In genomic region chr11:116819932-116820593, GRCm38 (mm10) we compare ENCODE assay signal across 14 mouse cellular contexts. TPM values are rescaled to one million over a fixed set of nuclear protein-coding genes. Genes with fewer than 3 reads are reported as not detected.
DNase-seq lines count a peak whose midpoint lies in the region; ATAC-seq and TF ChIP-seq lines count a peak whose summit lies in the region.
"Had no signal": no experiment of that assay in that cellular context is flagged by ENCODE, and none has a peak within 500 bp of the region (broad histone marks: within the 10 kb centered on the region; RNA-seq: fewer than 3 reads in every experiment).

No protein-coding gene starts in this region.

- H3K27ac ChIP-seq in heart, embryonic 10.5 days: peak overlapping the region; percentile 83
- H3K27ac ChIP-seq in brown adipose tissue, adult 24 weeks (replicated peaks; ENCODE audit: low read depth, low read length): peak overlapping the region; percentile 1; the same call in 1 of the 2 replicates
- no peak overlapping the region for H3K27ac ChIP-seq in midbrain, embryonic 11.5 days (ENCODE audit: low read depth, low read length)

- no peak overlapping the region for H3K9ac ChIP-seq in midbrain, embryonic 11.5 days (ENCODE audit: low read length)
- H3K9ac ChIP-seq: kidney, embryonic 15.5 days had no signal

- H3K4me1 ChIP-seq in heart, embryonic 10.5 days: peaks cover 69% of the 10 kb centered on the region
- H3K4me1 ChIP-seq in brown adipose tissue, adult 24 weeks (ENCODE audit: control insufficient read depth, insufficient read depth, insufficient read length, low read length): peaks cover 18% of the 10 kb centered on the region
- H3K4me1 ChIP-seq in midbrain, embryonic 11.5 days (ENCODE audit: control insufficient read depth, insufficient read depth, low read length): peaks cover 22% of the 10 kb centered on the region

- TF ChIP-seq CTCF in C2C12 (IDR thresholded peaks at IDR 0.05; ENCODE audit: control insufficient read depth, insufficient read depth, insufficient read length): no peak

- WGBS in heart, embryonic 10.5 days: 85% methylated on average over 5 of the region's 5 CpGs
- WGBS in midbrain, embryonic 11.5 days: 93% methylated on average over 5 of the region's 5 CpGs

- DNase-seq in heart, embryonic 10.5 days (ENCODE audit: low spot score): no peak
- DNase-seq in heart, postnatal 36 days: no peak
- peak; percentile 54 for DNase-seq in heart, postnatal 4 days
- no peak for DNase-seq in layer of hippocampus, postnatal 14 days (ENCODE audit: low spot score in 2 of 2)
- DNase-seq in midbrain, embryonic 11.5 days (ENCODE audit: low spot score, missing footprints): no peak
- no peak for DNase-seq in urinary bladder, postnatal 14 days (ENCODE audit: low spot score)
- DNase-seq: cerebellum, postnatal 14 days; layer of hippocampus, postnatal 36 days; liver; thymus, adult 18-20 months had no signal

- H3K4me2 ChIP-seq in midbrain, embryonic 11.5 days: no peak overlapping the region
- H3K4me2 ChIP-seq: kidney, embryonic 15.5 days had no signal

- no peaks in the 10 kb centered on the region for H3K27me3 ChIP-seq in heart, embryonic 10.5 days (ENCODE audit: insufficient read depth, poor library complexity, severe bottlenecking)
- H3K27me3 ChIP-seq in C2C12 (ENCODE audit: control insufficient read depth, insufficient read depth, insufficient read length): no peaks in the 10 kb centered on the region
- H3K27me3 ChIP-seq in midbrain, embryonic 11.5 days (ENCODE audit: control insufficient read depth, insufficient read depth, low read length): no peaks in the 10 kb centered on the region
- H3K27me3 ChIP-seq: kidney, embryonic 15.5 days had no signal

- H3K36me3 ChIP-seq in heart, embryonic 10.5 days: peaks cover 2% of the 10 kb centered on the region; the same call in 1 of the 2 replicates
- peaks cover 23% of the 10 kb centered on the region for H3K36me3 ChIP-seq in C2C12 (ENCODE audit: control insufficient read depth, insufficient read depth)
- H3K36me3 ChIP-seq in midbrain, embryonic 11.5 days (ENCODE audit: control insufficient read depth, insufficient read depth, low read length): no peaks in the 10 kb centered on the region
- H3K36me3 ChIP-seq: kidney, embryonic 15.5 days had no signal

- no peaks in the 10 kb centered on the region for H3K9me3 ChIP-seq in heart, embryonic 10.5 days
- H3K9me3 ChIP-seq in midbrain, embryonic 11.5 days (ENCODE audit: control insufficient read depth, low read length): no peaks in the 10 kb centered on the region
- H3K9me3 ChIP-seq: kidney, embryonic 15.5 days had no signal

- H3K79me2 ChIP-seq in C2C12 (ENCODE audit: control insufficient read depth, insufficient read depth): peaks cover 95% of the 10 kb centered on the region

- H3K79me3 ChIP-seq in C2C12 (ENCODE audit: low read depth): peaks cover 62% of the 10 kb centered on the region

- H3K4me3 ChIP-seq in heart, embryonic 10.5 days: no peak overlapping the region
- no peak overlapping the region for H3K4me3 ChIP-seq in C2C12 (ENCODE audit: insufficient read depth, poor library complexity, severe bottlenecking)
- no peak overlapping the region for H3K4me3 ChIP-seq in brown adipose tissue, adult 24 weeks (ENCODE audit: insufficient read depth, low read depth, low read length)
- H3K4me3 ChIP-seq in midbrain, embryonic 11.5 days (ENCODE audit: low read depth, low read length): no peak overlapping the region
- H3K4me3 ChIP-seq: kidney, embryonic 15.5 days had no signal

- intact Hi-C loops in heart, postnatal 36 days (cut with DNase I): no loop called here

- ATAC-seq in midbrain, embryonic 11.5 days (ENCODE audit: low FRiP score): no peak

- peak overlapping the region; percentile 25 for H3ac ChIP-seq in C2C12 (ENCODE audit: control insufficient read depth, insufficient read length, low read depth)

TF ChIP-seq in C2C12, 6 proteins besides CTCF, POLR2A, EP300 and RAD21:
- no peak for TF ChIP-seq CEBPB (IDR thresholded peaks at IDR 0.05; ENCODE audit: low read depth)
- TF ChIP-seq USF1 (IDR thresholded peaks at IDR 0.05; ENCODE audit: low read depth): no peak
- no peak for TF ChIP-seq MAX (IDR thresholded peaks at IDR 0.05)
- no peak for TF ChIP-seq MYOG (IDR thresholded peaks at IDR 0.05; ENCODE audit: control insufficient read depth, extremely low read depth, insufficient read length)
- no peak for TF ChIP-seq FOSL1 (IDR thresholded peaks at IDR 0.05; ENCODE audit: insufficient read depth, low read length, poor library complexity, severe bottlenecking)
- TF ChIP-seq MYOD1 (IDR thresholded peaks at IDR 0.05; ENCODE audit: control insufficient read depth, insufficient read length, low read depth): no peak
TF ChIP-seq in C2C12: peak in this region for 0.

RNA-seq across cellular contexts. Expression of gene Mxra7, which starts 7.8 kb away (rescaled TPM):
- polyA plus RNA-seq in heart, embryonic 10.5 days (2016; fragmentation: Nextera tagmentation; extraction: Ambion mirVana): 13.2 and 17.9 TPM in 2 replicates
- total RNA-seq in heart, postnatal 36 days (2021): 10 to 100 TPM; 18.1 to 21.1 TPM
- polyA plus RNA-seq in C2C12 (2012; fragmentation: generic; extraction: Trizol): 70.2 TPM
- 6.6 and 6.9 TPM in 2 replicates for polyA plus RNA-seq in brown adipose tissue, adult 24 weeks (2012; ENCODE audit: insufficient read depth, insufficient read length, missing spikeins)
- 10 to 100 TPM; 40.9 to 42.9 TPM for total RNA-seq in heart, postnatal 4 days (2021)
- 10 to 100 TPM; 22.2 to 22.8 TPM for total RNA-seq in layer of hippocampus, postnatal 14 days (2021)
- polyA plus RNA-seq in midbrain, embryonic 11.5 days (2014; fragmentation: Nextera tagmentation; extraction: Ambion mirVana): 27.4 and 31.6 TPM in 2 replicates
- total RNA-seq: monocyte, adult 5-6 weeks had no signal

RNA-seq across cellular contexts. Expression of gene Mettl23, which starts 23.0 kb away (rescaled TPM):
- polyA plus RNA-seq in heart, embryonic 10.5 days (2016; fragmentation: Nextera tagmentation; extraction: Ambion mirVana): 58.9 and 66.9 TPM in 2 replicates
- total RNA-seq in heart, postnatal 36 days (2021): 10 to 100 TPM; 40.0 to 41.1 TPM
- 15.1 TPM for polyA plus RNA-seq in C2C12 (2012; fragmentation: generic; extraction: Trizol)
- 70.4 and 80.7 TPM in 2 replicates for polyA plus RNA-seq in brown adipose tissue, adult 24 weeks (2012; ENCODE audit: insufficient read depth, insufficient read length, missing spikeins)
- 10 to 100 TPM; 31.0 to 32.2 TPM for total RNA-seq in heart, postnatal 4 days (2021)
- total RNA-seq in layer of hippocampus, postnatal 14 days (2021): 10 to 100 TPM; 27.3 to 30.0 TPM
- polyA plus RNA-seq in midbrain, embryonic 11.5 days (2014; fragmentation: Nextera tagmentation; extraction: Ambion mirVana): 72.5 and 76.2 TPM in 2 replicates

RNA-seq across cellular contexts. Expression of gene Jmjd6, which starts 23.2 kb away (rescaled TPM):
- polyA plus RNA-seq in heart, embryonic 10.5 days (2016; fragmentation: Nextera tagmentation; extraction: Ambion mirVana): 89.1 and 114 TPM in 2 replicates
- total RNA-seq in heart, postnatal 36 days (2021): 10 to 100 TPM; 29.5 to 34.9 TPM
- polyA plus RNA-seq in C2C12 (2012; fragmentation: generic; extraction: Trizol): 74.4 TPM
- 20.9 and 33.7 TPM in 2 replicates for polyA plus RNA-seq in brown adipose tissue, adult 24 weeks (2012; ENCODE audit: insufficient read depth, insufficient read length, missing spikeins)
- total RNA-seq in heart, postnatal 4 days (2021): 10 to 100 TPM; 41.2 to 43.3 TPM
- total RNA-seq in layer of hippocampus, postnatal 14 days (2021): 10 to 100 TPM; 28.8 to 29.3 TPM
- 86.9 and 89.9 TPM in 2 replicates for polyA plus RNA-seq in midbrain, embryonic 11.5 days (2014; fragmentation: Nextera tagmentation; extraction: Ambion mirVana)

RNA-seq across cellular contexts. Expression of gene Mfsd11, which starts 32.2 kb away (rescaled TPM):
- polyA plus RNA-seq in heart, embryonic 10.5 days (2016; fragmentation: Nextera tagmentation; extraction: Ambion mirVana): 27.0 and 27.1 TPM in 2 replicates
- 10 to 100 TPM; 30.3 to 33.5 TPM for total RNA-seq in heart, postnatal 36 days (2021)
- 34.0 TPM for polyA plus RNA-seq in C2C12 (2012; fragmentation: generic; extraction: Trizol)
- 21.0 and 27.5 TPM in 2 replicates for polyA plus RNA-seq in brown adipose tissue, adult 24 weeks (2012; ENCODE audit: insufficient read depth, insufficient read length, missing spikeins)
- 10 to 100 TPM; 26.9 to 35.6 TPM for total RNA-seq in heart, postnatal 4 days (2021)
- total RNA-seq in layer of hippocampus, postnatal 14 days (2021): 10 to 100 TPM; 38.5 to 48.9 TPM
- polyA plus RNA-seq in midbrain, embryonic 11.5 days (2014; fragmentation: Nextera tagmentation; extraction: Ambion mirVana): 28.6 and 30.3 TPM in 2 replicates

RNA-seq across cellular contexts. Expression of gene Srsf2, which starts 32.8 kb away (rescaled TPM):
- 577 and 728 TPM in 2 replicates for polyA plus RNA-seq in heart, embryonic 10.5 days (2016; fragmentation: Nextera tagmentation; extraction: Ambion mirVana)
- total RNA-seq in heart, postnatal 36 days (2021): 100 to 1,000 TPM in 1 of 2 experiments, 10 to 100 TPM in 1; 94.5 to 116 TPM
- 326 TPM for polyA plus RNA-seq in C2C12 (2012; fragmentation: generic; extraction: Trizol)
- polyA plus RNA-seq in brown adipose tissue, adult 24 weeks (2012; ENCODE audit: insufficient read depth, insufficient read length, missing spikeins): 98.3 and 130 TPM in 2 replicates
- total RNA-seq in heart, postnatal 4 days (2021): 100 to 1,000 TPM; 269 to 299 TPM
- total RNA-seq in layer of hippocampus, postnatal 14 days (2021): 100 to 1,000 TPM; 171 to 184 TPM
- 974 and 988 TPM in 2 replicates for polyA plus RNA-seq in midbrain, embryonic 11.5 days (2014; fragmentation: Nextera tagmentation; extraction: Ambion mirVana)
